Mouse (Mus musculus) bone marrow macrophage, adult 2 months (primary cell): Measurements from ENCODE around the gene Bicdl2. TPM values are rescaled to one million over a fixed set of nuclear protein-coding genes. Genes with fewer than 3 reads are reported as not detected.
A peak's percentile ranks its signal among the peaks of the same experiment; 100 is the strongest.

Experiments used
- H3K27ac ChIP-seq: 2 replicates; pipeline ENCODE4 v1.5.1; 2012; ENCODE audit warnings: low read depth, low read length; ENCODE audit not compliant: insufficient read depth
- H3K4me1 ChIP-seq: 2 replicates; pipeline ENCODE4 v1.6.1; 2012; ENCODE audit warnings: low read length; ENCODE audit not compliant: control insufficient read depth, insufficient read depth
- H3K4me3 ChIP-seq: 2 replicates; pipeline ENCODE4 v1.5.1; 2012; ENCODE audit warnings: mild to moderate bottlenecking, low read length, moderate library complexity; ENCODE audit not compliant: insufficient read depth
- CTCF ChIP-seq: IDR thresholded peaks from 2 replicates; pipeline ENCODE4 v1.5.1; 2012; ENCODE audit warnings: low read depth, mild to moderate bottlenecking, low read length, moderate library complexity
- POLR2A ChIP-seq: IDR thresholded peaks from 2 replicates; pipeline ENCODE4 v1.6.1; 2012; ENCODE audit warnings: mild to moderate bottlenecking, low read depth, low read length, borderline replicate concordance
- polyA plus RNA-seq: library from polyadenylated mRNA; stranded (reverse); fragments of >200 nt; gene quantifications from 2 replicates; pipeline ENCODE4 v1.2.4, GENCODE M21; 2012; ENCODE audit not compliant: missing spikeins, insufficient read depth, insufficient read length

The Bicdl2 gene
- polyA plus RNA-seq, result not detected in 2 replicates

- H3K4me1 ChIP-seq, result 0 out of 2 replicates have a peak, but pooled peaks cover 3% of the 10 kb centered on the region
- TF ChIP-seq POLR2A, result no peak
- TF ChIP-seq CTCF, result peak; percentile 91
- no peak within 1 kb of the TSS for H3K27ac ChIP-seq
- 0 out of 2 replicates have a peak within 1 kb of the TSS, but pooled peaks have one; percentile 6 for H3K4me3 ChIP-seq
These were observed at the start of gene Bicdl2 for GRCm38 (mm10) chr17:23660117-23660875. Gene Bicdl2, plus strand, starts transcription at chr17:23660506.

GRCm38 (mm10) chr17:23617087-23617486 lies 43.2 kb upstream of the Bicdl2 start:
- TF ChIP-seq CTCF (no peak), POLR2A (no peak)
- Histone ChIP-seq H3K4me1 (no peaks in the 10 kb centered on the region), H3K27ac (no peak overlapping the region), H3K4me3 (no peak overlapping the region)

DNA sequence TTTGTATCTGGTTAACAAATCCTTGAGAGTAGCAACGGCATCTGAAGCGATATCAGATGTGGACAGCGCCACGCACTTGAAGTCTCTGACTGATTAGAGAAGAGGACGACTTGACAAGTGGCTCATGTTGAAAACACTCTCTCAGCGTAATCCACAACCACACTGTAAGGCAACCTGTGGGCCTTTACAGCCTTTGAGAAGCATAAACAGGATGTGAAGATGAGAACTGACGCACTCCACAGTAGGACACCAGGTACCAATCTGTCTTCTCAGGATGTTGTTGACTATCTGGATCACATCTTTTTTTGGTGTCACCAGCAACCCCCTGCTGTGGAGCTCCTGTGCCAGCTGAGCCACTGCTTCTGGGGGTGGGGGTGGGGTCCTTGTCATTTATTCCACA lies 40.0 kb upstream of the Bicdl2 start:
- Histone ChIP-seq H3K27ac (no peak overlapping the region), H3K4me3 (no peak overlapping the region), H3K4me1 (no peaks in the 10 kb centered on the region)
- TF ChIP-seq CTCF (no peak), POLR2A (no peak)

DNA sequence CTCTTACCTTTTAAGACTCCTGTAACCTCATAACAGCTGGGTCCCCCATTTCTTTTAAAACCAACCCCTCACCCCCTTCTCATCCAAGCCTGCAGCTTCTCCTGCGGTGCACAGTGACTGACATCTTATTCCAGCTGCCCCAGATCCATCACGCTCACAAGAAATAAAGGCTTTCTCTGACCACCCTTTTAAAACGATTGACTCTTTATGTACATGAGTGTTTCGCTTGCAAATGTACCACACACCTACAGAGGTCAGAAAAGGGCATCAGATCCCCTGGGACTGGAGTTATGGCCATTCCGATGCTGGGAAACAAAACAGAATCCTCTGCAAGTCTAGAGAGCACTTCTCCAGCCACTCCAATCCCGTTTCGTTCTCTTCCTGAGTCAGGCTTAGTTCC lies 32.5 kb upstream of the Bicdl2 start:
- no peak for TF ChIP-seq CTCF
- TF ChIP-seq POLR2A, result no peak
- no peak overlapping the region for H3K4me3 ChIP-seq
- no peaks in the 10 kb centered on the region for H3K4me1 ChIP-seq
- H3K27ac ChIP-seq, result no peak overlapping the region

DNA sequence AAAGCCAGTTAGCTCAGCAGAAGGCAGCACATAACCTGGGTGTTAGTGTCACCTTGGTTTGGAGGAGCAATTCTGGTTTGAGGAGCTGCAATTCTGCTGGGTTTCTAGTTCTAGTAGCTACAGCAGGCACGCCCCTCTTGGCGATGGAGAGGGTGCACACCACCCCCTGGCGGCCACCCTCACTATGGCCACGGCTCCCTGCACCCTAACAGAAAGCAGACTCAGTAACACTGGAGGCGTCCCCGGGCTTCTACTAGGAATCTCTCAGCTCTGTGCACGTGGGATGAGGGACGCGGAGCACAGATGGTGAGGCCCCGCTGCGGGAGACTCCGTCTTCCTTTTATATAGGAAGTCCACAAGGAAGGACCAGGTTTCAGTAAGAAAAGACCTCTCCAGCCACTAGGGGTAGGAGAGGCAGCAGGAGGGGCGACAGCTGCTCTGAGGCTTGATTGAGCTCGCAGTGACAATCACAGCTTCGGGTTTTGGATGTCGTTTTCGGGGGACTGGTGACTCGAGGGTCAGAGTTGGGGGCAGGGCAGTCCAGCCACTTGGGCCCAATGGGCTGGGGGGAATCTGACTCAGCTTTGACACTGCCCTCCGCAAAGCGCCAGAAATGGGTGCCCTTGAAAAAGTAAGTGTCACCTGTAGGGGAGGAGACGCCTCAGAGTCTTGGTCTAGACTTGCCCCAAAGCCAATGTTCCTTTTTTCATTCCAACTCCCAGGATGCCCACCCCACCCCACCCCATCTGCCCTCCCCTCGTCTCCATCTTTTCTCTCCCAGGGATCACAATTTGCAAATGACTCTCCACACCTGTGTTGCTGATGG lies 29.9 kb upstream of the Bicdl2 start:
- Histone ChIP-seq H3K27ac (no peak overlapping the region), H3K4me3 (no peak overlapping the region), H3K4me1 (no peaks in the 10 kb centered on the region)
- TF ChIP-seq POLR2A (no peak), CTCF (peak; percentile 55)

GRCm38 (mm10) chr17:23631241-23631640 lies 29.1 kb upstream of the Bicdl2 start:
- Histone ChIP-seq H3K27ac (no peak overlapping the region), H3K4me3 (no peak overlapping the region), H3K4me1 (no peaks in the 10 kb centered on the region)
- TF ChIP-seq CTCF, result no peak
- TF ChIP-seq POLR2A, result no peak

DNA sequence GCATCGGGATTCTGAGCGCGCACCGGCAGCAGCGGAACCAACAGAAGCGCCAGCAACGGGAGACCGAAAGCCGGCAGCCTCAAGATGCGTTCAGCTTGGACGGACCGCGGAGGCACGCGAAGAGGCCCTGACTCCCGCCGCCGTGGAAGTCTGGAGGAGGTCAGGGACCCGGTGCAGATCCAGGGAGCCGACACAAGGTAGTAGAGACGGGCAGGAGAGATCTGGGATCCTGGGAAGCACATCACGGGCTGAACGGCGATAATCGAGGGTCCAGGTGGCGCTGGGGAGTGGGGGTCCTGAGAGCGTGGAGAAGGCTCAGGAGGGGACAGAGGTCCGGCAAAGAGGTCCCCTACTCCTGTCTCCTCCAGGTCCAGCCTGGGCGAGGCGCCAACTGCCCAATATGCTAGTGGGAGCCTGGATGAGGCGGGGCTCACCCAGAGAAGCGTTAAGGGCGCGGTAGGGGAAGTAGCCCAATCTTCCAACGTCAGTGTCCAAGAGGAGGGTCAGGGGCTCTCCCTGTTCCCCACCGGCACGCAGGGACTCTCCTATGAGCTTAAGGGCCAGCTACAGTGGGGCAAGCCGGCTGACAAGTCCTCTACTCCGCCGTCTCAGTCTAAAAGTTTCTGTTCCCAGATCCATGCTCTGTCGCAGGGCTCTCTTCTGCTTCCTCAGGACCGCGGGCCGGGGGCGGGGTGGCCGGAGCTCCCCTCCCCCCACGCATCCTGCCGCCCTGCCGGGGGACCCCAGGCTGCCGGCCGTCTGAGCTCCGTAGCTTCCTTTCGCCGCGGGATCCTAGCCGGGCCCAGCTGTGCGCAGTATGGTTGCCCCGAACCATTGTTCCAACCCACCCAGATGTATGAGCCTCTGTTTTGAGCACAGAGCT lies 15.5 kb upstream of the Bicdl2 start, which contains the start of gene Mmp25:
Gene Mmp25, minus strand, starts transcription at position 665 of the 883 bp plus-strand sequence.
- peak within 1 kb of the TSS; percentile 60 for H3K4me3 ChIP-seq
- TF ChIP-seq CTCF (no peak), POLR2A (no peak)
- no peak within 1 kb of the TSS for H3K27ac ChIP-seq
- no peaks in the 10 kb centered on the region for H3K4me1 ChIP-seq

GRCm38 (mm10) chr17:23645894-23646293 lies 14.4 kb upstream of the Bicdl2 start:
- no peak overlapping the region for H3K27ac ChIP-seq
- no peaks in the 10 kb centered on the region for H3K4me1 ChIP-seq
- H3K4me3 ChIP-seq, result no peak overlapping the region
- TF ChIP-seq CTCF (no peak), POLR2A (no peak)

- Histone ChIP-seq H3K4me3 (no peak overlapping the region), H3K27ac (no peak overlapping the region), H3K4me1 (peaks cover 12% of the 10 kb centered on the region)
- TF ChIP-seq CTCF, result no peak
- no peak for TF ChIP-seq POLR2A
These were observed 8.9 kb upstream of the Bicdl2 start for GRCm38 (mm10) chr17:23651363-23651762.
